Mouse (Mus musculus) intestine, embryonic 16.5 days (tissue): ENCODE results near the gene Klhl11. TPM values are rescaled to one million over a fixed set of nuclear protein-coding genes. Genes with fewer than 3 reads are reported as not detected.
A peak's percentile ranks its signal among the peaks of the same experiment; 100 is the strongest.

ENCODE experiments used
- ATAC-seq: fragments of 200-750 bp; cut with Nextera tagmentation; 2 replicates; pipeline ENCODE4 v1.8.0; 2017; ENCODE audit warnings: moderate TSS enrichment, moderate library complexity
- H3K27ac ChIP-seq: fragments of 300-500 bp; sonication (generic); 2 replicates; pipeline ENCODE4 v1.5.1; 2014; ENCODE audit warnings: mild to moderate bottlenecking, low read length
- H3K27me3 ChIP-seq: fragments of 300-500 bp; sonication (generic); replicated peaks from 2 replicates; pipeline ENCODE4 v1.6.1; 2014; ENCODE audit warnings: low read length, control low read depth, mixed read lengths; ENCODE audit not compliant: control insufficient read depth, insufficient read depth
- H3K36me3 ChIP-seq: fragments of 300-500 bp; sonication (generic); 2 replicates; pipeline ENCODE4 v1.6.1; 2014; ENCODE audit warnings: low read length, control low read depth; ENCODE audit not compliant: control insufficient read depth, insufficient read depth
- H3K4me1 ChIP-seq: fragments of 300-500 bp; sonication (generic); 2 replicates; pipeline ENCODE4 v1.6.1; 2014; ENCODE audit warnings: low read length, control low read depth, mixed read lengths; ENCODE audit not compliant: control insufficient read depth, insufficient read depth
- H3K4me2 ChIP-seq: fragments of 300-500 bp; sonication (generic); 2 replicates; pipeline ENCODE4 v1.6.1; 2014; ENCODE audit warnings: low read depth, low read length, control low read depth
- H3K4me3 ChIP-seq: fragments of 300-500 bp; sonication (generic); 2 replicates; pipeline ENCODE4 v1.5.1; 2014; ENCODE audit warnings: mild to moderate bottlenecking, low read length
- H3K9ac ChIP-seq: fragments of 300-500 bp; sonication (generic); 2 replicates; pipeline ENCODE4 v1.6.1; 2014; ENCODE audit warnings: low read depth, low read length
- H3K9me3 ChIP-seq: fragments of 300-500 bp; sonication (generic); 2 replicates; pipeline ENCODE4 v1.6.1; 2016; ENCODE audit warnings: low read length, control low read depth; ENCODE audit not compliant: control insufficient read depth
- WGBS: fragments of 180-500 bp; shearing (Covaris S2); extraction: QIAGEN DNeasy Blood & Tissue Kit; methylation state at CpG from one replicate; pipeline ENCODE4 v1.1.7; 2014; 5-methylcytosine and 5-hydroxymethylcytosine counted together
- polyA plus RNA-seq: library from polyadenylated mRNA; unstranded; fragments of >200 nt; fragmentation: Nextera tagmentation; extraction: Ambion mirVana; gene quantifications from 2 replicates; pipeline ENCODE4 v1.2.1, GENCODE M21; 2015

Gene Klhl11
- polyA plus RNA-seq, 1 experiment from 2014 or later: 4.0 TPM

- H3K4me1 ChIP-seq: no peaks in the 10 kb centered on the region; the same call in 1 of the 2 replicates
- H3K27ac ChIP-seq: no peak overlapping the region
- H3K4me2 ChIP-seq: no peak overlapping the region
- no peaks in the 10 kb centered on the region for H3K9me3 ChIP-seq
- WGBS: 80% methylated on average over 3 of the region's 3 CpGs
- no peaks in the 10 kb centered on the region for H3K27me3 ChIP-seq
- 0 out of 2 replicates have a peak overlapping the region, but pooled peaks have one; percentile 9 for H3K9ac ChIP-seq
- H3K36me3 ChIP-seq: no peaks in the 10 kb centered on the region
- ATAC-seq: no peak
- no peak overlapping the region for H3K4me3 ChIP-seq
Measured at GRCm38 (mm10) chr11:100426820-100427219, 45.7 kb downstream of the Klhl11 start.

GRCm38 (mm10) chr11:100425851-100426250 lies 46.7 kb downstream of the Klhl11 start:
- Histone ChIP-seq H3K27me3 (no peaks in the 10 kb centered on the region), H3K27ac (no peak overlapping the region), H3K9me3 (no peaks in the 10 kb centered on the region), H3K36me3 (no peaks in the 10 kb centered on the region), H3K9ac (0 out of 2 replicates have a peak overlapping the region, but pooled peaks have one; percentile 9), H3K4me3 (no peak overlapping the region), H3K4me1 (no peaks in the 10 kb centered on the region; the same call in 1 of the 2 replicates), H3K4me2 (no peak overlapping the region)
- 22% methylated on average over 7 of the region's 7 CpGs for WGBS
- peak; percentile 81 for ATAC-seq

GRCm38 (mm10) chr11:100423836-100424235 lies 48.7 kb downstream of the Klhl11 start:
- H3K4me1 ChIP-seq: no peaks in the 10 kb centered on the region; the same call in 1 of the 2 replicates
- no peak for ATAC-seq

GRCm38 (mm10) chr11:100421537-100421936 lies 51.0 kb downstream of the Klhl11 start:
- WGBS: 84% methylated on average over 8 of the region's 8 CpGs
- Histone ChIP-seq H3K4me3 (no peak overlapping the region), H3K27me3 (no peaks in the 10 kb centered on the region), H3K9ac (no peak overlapping the region), H3K4me2 (no peak overlapping the region), H3K36me3 (no peaks in the 10 kb centered on the region), H3K9me3 (no peaks in the 10 kb centered on the region), H3K27ac (no peak overlapping the region), H3K4me1 (no peaks in the 10 kb centered on the region)
- ATAC-seq: no peak

More at GRCm38 (mm10) chr11:100423836-100424235, 48.7 kb downstream of the Klhl11 start:
- Histone ChIP-seq H3K9me3 (no peaks in the 10 kb centered on the region), H3K36me3 (no peaks in the 10 kb centered on the region), H3K9ac (no peak overlapping the region), H3K27me3 (no peaks in the 10 kb centered on the region), H3K4me2 (no peak overlapping the region), H3K4me3 (no peak overlapping the region), H3K27ac (no peak overlapping the region)
- 85% methylated on average over 7 of the region's 7 CpGs for WGBS

- Histone ChIP-seq H3K4me1 (peaks cover 35% of the 10 kb centered on the region), H3K27ac (peak within 1 kb of the TSS; percentile 93), H3K4me2 (peak within 1 kb of the TSS; percentile 85), H3K9ac (peak within 1 kb of the TSS; percentile 90), H3K9me3 (no peaks in the 10 kb centered on the region), H3K4me3 (peak within 1 kb of the TSS; percentile 72), H3K36me3 (no peaks in the 10 kb centered on the region), H3K27me3 (no peaks in the 10 kb centered on the region)
- under 1% methylated on average over 31 of the region's 31 CpGs for WGBS
- ATAC-seq: peak; percentile 33
Measured at GRCm38 (mm10) chr11:100414914-100415822, 57.4 kb downstream of the Klhl11 start, which contains the start of gene Fkbp10. Gene Fkbp10, plus strand, starts transcription at chr11:100415697.

GRCm38 (mm10) chr11:100414021-100414913 lies 58.3 kb downstream of the Klhl11 start, which contains the start of gene P3h4:
Gene P3h4, minus strand, starts transcription at chr11:100414836.
- Histone ChIP-seq H3K27ac (peak within 1 kb of the TSS; percentile 93), H3K36me3 (no peaks in the 10 kb centered on the region), H3K4me1 (peaks cover 35% of the 10 kb centered on the region), H3K9ac (peak within 1 kb of the TSS; percentile 90), H3K4me3 (peak within 1 kb of the TSS; percentile 72), H3K4me2 (peak within 1 kb of the TSS; percentile 85), H3K9me3 (no peaks in the 10 kb centered on the region), H3K27me3 (no peaks in the 10 kb centered on the region)
- WGBS: 1% methylated on average over 93 of the region's 93 CpGs
- peak; percentile 91 for ATAC-seq

GRCm38 (mm10) chr11:100413541-100413940 lies 59.0 kb downstream of the Klhl11 start:
- Histone ChIP-seq H3K36me3 (no peaks in the 10 kb centered on the region), H3K4me2 (peak overlapping the region; percentile 85), H3K4me3 (peak overlapping the region; percentile 72), H3K4me1 (peaks cover 35% of the 10 kb centered on the region), H3K27ac (peak overlapping the region; percentile 93; the same call in 1 of the 2 replicates), H3K9ac (peak overlapping the region; percentile 90), H3K9me3 (no peaks in the 10 kb centered on the region), H3K27me3 (no peaks in the 10 kb centered on the region)
- 57% methylated on average over 11 of the region's 11 CpGs for WGBS
- no peak for ATAC-seq
